Mouse (Mus musculus) lung, postnatal 14 days (tissue): Measurements from ENCODE around the gene Fut11.

Experiments used
- DNase-seq: peaks from one replicate; pipeline ENCODE4 v3.0.0; 2021

Gene Fut11

GRCm38 (mm10) chr14:20694884-20695760 lies at the start of gene Fut11:
Gene Fut11 (plus strand): TSS chr14:20694968.
- DNase-seq, result peak; percentile 89

- no peak for DNase-seq
Measured at GRCm38 (mm10) chr14:20645547-20645946, 49.2 kb upstream of the Fut11 start.

GRCm38 (mm10) chr14:20646381-20646780 lies 48.4 kb upstream of the Fut11 start:
- DNase-seq, result no peak

GRCm38 (mm10) chr14:20651000-20651399 lies 43.8 kb upstream of the Fut11 start:
- peak; percentile 48 for DNase-seq

- DNase-seq, result no peak
Measured at GRCm38 (mm10) chr14:20651722-20652256, 43.0 kb upstream of the Fut11 start.

- no peak for DNase-seq
Measured at GRCm38 (mm10) chr14:20654690-20655421, 39.9 kb upstream of the Fut11 start.

- DNase-seq, result no peak
Measured at GRCm38 (mm10) chr14:20655731-20656130, 39.0 kb upstream of the Fut11 start.

- no peak for DNase-seq
Measured at GRCm38 (mm10) chr14:20656361-20656760, 38.4 kb upstream of the Fut11 start, which contains the start of gene Myoz1. Gene Myoz1 (minus strand): TSS chr14:20656540.

- peak; percentile 67 for DNase-seq
Measured at GRCm38 (mm10) chr14:20658326-20658725, 36.4 kb upstream of the Fut11 start.

- no peak for DNase-seq
Measured at GRCm38 (mm10) chr14:20658902-20659301, 35.9 kb upstream of the Fut11 start.

GRCm38 (mm10) chr14:20659687-20660086 lies 35.1 kb upstream of the Fut11 start:
- no peak for DNase-seq

GRCm38 (mm10) chr14:20660827-20661660 lies 33.7 kb upstream of the Fut11 start:
- DNase-seq, result peak; percentile 97

- DNase-seq, result no peak
Measured at GRCm38 (mm10) chr14:20661661-20662331, 33.0 kb upstream of the Fut11 start.

GRCm38 (mm10) chr14:20662740-20663139 lies 32.0 kb upstream of the Fut11 start:
- no peak for DNase-seq

- no peak for DNase-seq
Measured at GRCm38 (mm10) chr14:20663601-20664000, 31.2 kb upstream of the Fut11 start.

GRCm38 (mm10) chr14:20664436-20664835 lies 30.3 kb upstream of the Fut11 start:
- DNase-seq, result no peak

GRCm38 (mm10) chr14:20667469-20667868 lies 27.3 kb upstream of the Fut11 start:
- no peak for DNase-seq

GRCm38 (mm10) chr14:20668154-20668810 lies 26.5 kb upstream of the Fut11 start, which contains the start of gene Synpo2l:
Gene Synpo2l (minus strand): TSS chr14:20668354.
- DNase-seq, result no peak

GRCm38 (mm10) chr14:20672990-20673389 lies 21.8 kb upstream of the Fut11 start:
- peak; percentile 38 for DNase-seq

- DNase-seq, result no peak
Measured at GRCm38 (mm10) chr14:20673735-20674063, 21.1 kb upstream of the Fut11 start.

GRCm38 (mm10) chr14:20674064-20674833 lies 20.5 kb upstream of the Fut11 start, which contains the start of gene Sec24c:
Gene Sec24c (plus strand): TSS chr14:20674308.
- DNase-seq, result peak; percentile 99
